Mouse (Mus musculus) spleen, embryonic (tissue): ENCODE data around the gene Ercc6.

Experiments
- CTCF ChIA-PET: fragments of 350-600 bp; sonication (Branson Sonifier 250); formaldehyde crosslinking; loops from one replicate; lab custom pipeline; 2022; lab: Charles Lee

Gene Ercc6

GRCm38 (mm10) chr14:32563661-32564060 lies 50.3 kb downstream of the Ercc6 start:
- CTCF ChIA-PET, result no interaction called here

- CTCF ChIA-PET, result no interaction called here
Observed at GRCm38 (mm10) chr14:32572519-32572918, 59.2 kb downstream of the Ercc6 start.

- CTCF ChIA-PET, result no interaction called here
Observed at GRCm38 (mm10) chr14:32578420-32578819, 65.1 kb downstream of the Ercc6 start.

GRCm38 (mm10) chr14:32583696-32584095 lies 70.4 kb downstream of the Ercc6 start:
- CTCF ChIA-PET, result no interaction called here

GRCm38 (mm10) chr14:32587013-32587784 lies 73.9 kb downstream of the Ercc6 start:
- CTCF ChIA-PET, result no interaction called here

- CTCF ChIA-PET, result no interaction called here
Observed at GRCm38 (mm10) chr14:32590377-32590776, 77.1 kb downstream of the Ercc6 start.

GRCm38 (mm10) chr14:32597232-32598231 lies 84.2 kb downstream of the Ercc6 start:
- CTCF ChIA-PET, result no interaction called here

GRCm38 (mm10) chr14:32598437-32599219 lies 85.3 kb downstream of the Ercc6 start:
- CTCF ChIA-PET, result no interaction called here

GRCm38 (mm10) chr14:32599290-32600041 lies 86.1 kb downstream of the Ercc6 start, which contains the start of gene Prrxl1:
TSS of gene Prrxl1 (plus strand) at chr14:32599407.
- CTCF ChIA-PET, result no interaction called here

GRCm38 (mm10) chr14:32600110-32600509 lies 86.8 kb downstream of the Ercc6 start:
- CTCF ChIA-PET, result no interaction called here

GRCm38 (mm10) chr14:32605508-32605907 lies 92.2 kb downstream of the Ercc6 start:
- CTCF ChIA-PET, result no interaction called here

- CTCF ChIA-PET, result no interaction called here
Observed at GRCm38 (mm10) chr14:32606316-32606715, 93.0 kb downstream of the Ercc6 start.

GRCm38 (mm10) chr14:32609392-32609791 lies 96.1 kb downstream of the Ercc6 start:
- CTCF ChIA-PET, result no interaction called here

- CTCF ChIA-PET, result no interaction called here
Observed at GRCm38 (mm10) chr14:32617253-32617652, 103.9 kb downstream of the Ercc6 start.

GRCm38 (mm10) chr14:32624245-32624644 lies 110.9 kb downstream of the Ercc6 start:
- CTCF ChIA-PET, result no interaction called here

- CTCF ChIA-PET, result no interaction called here
Observed at GRCm38 (mm10) chr14:32624811-32625210, 111.5 kb downstream of the Ercc6 start.

- CTCF ChIA-PET, result no interaction called here
Observed at GRCm38 (mm10) chr14:32627271-32627670, 114.0 kb downstream of the Ercc6 start.

- CTCF ChIA-PET, result no interaction called here
Observed at GRCm38 (mm10) chr14:32628584-32628983, 115.3 kb downstream of the Ercc6 start.
